Mouse (Mus musculus): ENCODE data around the gene Slc25a25. TPM values are rescaled to one million over a fixed set of nuclear protein-coding genes. Genes with fewer than 3 reads are reported as not detected.
"Not testable (repeated sequence)": the region's sequence is repeated elsewhere in the genome, so short reads cannot be mapped to it uniquely, and the experiment has no call there.

Gene Slc25a25
- polyA plus RNA-seq, 1 experiment = 16.6 TPM

DNA sequence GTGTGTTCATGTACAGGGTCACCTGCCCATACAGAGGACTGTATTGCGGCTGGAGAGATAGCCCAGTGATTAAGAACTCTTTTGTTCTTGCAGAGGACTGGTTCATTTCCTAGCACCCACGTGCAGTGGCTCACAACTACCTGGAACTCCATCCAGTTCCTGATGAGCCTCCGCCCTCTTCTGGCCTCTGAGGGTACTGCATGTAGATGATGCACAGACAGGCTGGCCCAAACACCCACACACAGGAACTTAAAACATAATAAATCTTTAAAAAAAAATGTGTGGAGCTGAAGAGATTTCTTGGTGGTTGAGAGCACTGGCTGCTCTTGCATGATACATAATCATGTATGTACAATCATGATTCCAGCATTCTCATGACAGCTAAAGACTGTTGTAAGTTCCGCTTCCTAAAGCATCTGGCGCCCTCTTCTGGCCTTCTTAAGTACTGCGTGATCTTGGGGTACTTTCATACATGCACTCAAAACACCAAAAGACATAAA is 35.9 kb upstream of the Slc25a25 start:
- Histone ChIP-seq H3K27ac (ENCODE audit: insufficient read depth, low read length) (no peak overlapping the region), H3K4me3 (ENCODE audit: insufficient read depth, low read length) (no peak overlapping the region), H3K4me1 (ENCODE audit: control insufficient read depth, insufficient read depth, low read length) (no peaks in the 10 kb centered on the region)
- TF ChIP-seq CTCF (IDR thresholded peaks at IDR 0.05; ENCODE audit: borderline replicate concordance, insufficient read depth, low read length) (peak; percentile 92), POLR2A (IDR thresholded peaks at IDR 0.05; ENCODE audit: low read depth, low read length) (no peak)

DNA sequence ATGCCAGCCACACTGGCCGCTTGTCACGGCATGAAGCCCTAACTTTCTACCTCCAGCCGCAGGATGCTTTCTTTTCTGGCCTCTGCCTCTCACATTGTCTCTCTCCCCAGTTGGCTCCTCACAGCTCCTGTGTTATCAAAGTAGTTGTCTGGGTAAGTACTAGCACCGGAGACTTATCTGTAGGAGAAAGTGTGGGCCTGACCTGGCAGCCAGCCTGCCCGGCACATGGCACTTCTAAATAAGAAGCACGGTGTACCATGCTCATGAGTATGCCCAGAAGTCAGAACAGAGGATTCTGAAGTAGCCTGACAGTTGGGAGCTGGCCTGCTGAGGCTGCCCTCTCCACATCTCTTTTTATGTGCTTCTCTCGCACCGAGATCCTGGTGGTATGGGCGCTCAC is 34.9 kb upstream of the Slc25a25 start:
- H3K4me3 ChIP-seq (ENCODE audit: insufficient read depth, low read length) = no peak overlapping the region
- TF ChIP-seq POLR2A (IDR thresholded peaks at IDR 0.05; ENCODE audit: low read depth, low read length) (no peak), CTCF (IDR thresholded peaks at IDR 0.05; ENCODE audit: borderline replicate concordance, insufficient read depth, low read length) (no peak)
- no peak overlapping the region for H3K27ac ChIP-seq (ENCODE audit: insufficient read depth, low read length)
- H3K4me1 ChIP-seq (ENCODE audit: control insufficient read depth, insufficient read depth, low read length) = no peaks in the 10 kb centered on the region

DNA sequence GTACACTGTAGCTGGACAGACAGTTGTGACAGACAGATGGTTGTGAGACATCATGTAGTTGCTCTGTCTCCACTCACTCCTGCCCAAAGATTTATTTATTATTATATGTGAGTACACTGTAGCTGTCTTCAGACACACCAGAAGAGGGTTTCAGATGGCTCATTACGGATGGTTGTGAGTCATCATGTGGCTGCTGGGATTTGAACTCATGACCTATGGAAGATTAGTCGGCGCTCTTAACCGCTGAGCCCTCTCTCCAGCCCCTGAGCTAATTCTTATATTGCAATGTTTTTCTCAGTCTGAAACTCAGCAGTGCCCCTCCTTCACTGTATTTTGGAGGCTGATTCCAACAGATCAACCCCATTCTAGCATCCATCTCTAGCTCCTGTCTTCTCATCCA is 34.5 kb upstream of the Slc25a25 start:
- H3K4me1 ChIP-seq (ENCODE audit: control insufficient read depth, insufficient read depth, low read length) = no peaks in the 10 kb centered on the region
- H3K27ac ChIP-seq (ENCODE audit: insufficient read depth, low read length) = no peak overlapping the region
- TF ChIP-seq POLR2A (IDR thresholded peaks at IDR 0.05; ENCODE audit: low read depth, low read length) (no peak), CTCF (IDR thresholded peaks at IDR 0.05; ENCODE audit: borderline replicate concordance, insufficient read depth, low read length) (no peak)
- H3K4me3 ChIP-seq (ENCODE audit: insufficient read depth, low read length) = no peak overlapping the region

DNA sequence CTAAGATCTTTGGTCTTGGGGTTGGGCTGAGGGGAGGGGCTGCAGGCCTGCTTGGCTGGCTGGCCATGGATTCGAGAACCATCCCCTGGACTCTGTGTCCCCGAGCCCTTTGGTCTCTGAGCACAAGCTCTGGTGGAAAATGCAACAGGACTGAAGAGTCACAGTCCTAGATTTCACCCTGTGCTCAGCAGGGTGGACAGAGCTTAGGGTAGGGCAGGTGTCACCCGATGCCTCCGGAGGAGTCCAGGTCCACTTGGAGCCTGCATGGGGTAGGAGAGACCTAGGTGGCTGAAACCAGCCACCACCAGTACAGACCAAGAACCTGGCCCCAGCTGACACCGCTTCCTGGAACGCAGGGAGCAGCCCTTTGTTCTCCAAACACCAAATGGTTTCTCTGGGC is 33.7 kb upstream of the Slc25a25 start:
- H3K4me3 ChIP-seq (ENCODE audit: insufficient read depth, low read length) = no peak overlapping the region
- no peak overlapping the region for H3K27ac ChIP-seq (ENCODE audit: insufficient read depth, low read length)

DNA sequence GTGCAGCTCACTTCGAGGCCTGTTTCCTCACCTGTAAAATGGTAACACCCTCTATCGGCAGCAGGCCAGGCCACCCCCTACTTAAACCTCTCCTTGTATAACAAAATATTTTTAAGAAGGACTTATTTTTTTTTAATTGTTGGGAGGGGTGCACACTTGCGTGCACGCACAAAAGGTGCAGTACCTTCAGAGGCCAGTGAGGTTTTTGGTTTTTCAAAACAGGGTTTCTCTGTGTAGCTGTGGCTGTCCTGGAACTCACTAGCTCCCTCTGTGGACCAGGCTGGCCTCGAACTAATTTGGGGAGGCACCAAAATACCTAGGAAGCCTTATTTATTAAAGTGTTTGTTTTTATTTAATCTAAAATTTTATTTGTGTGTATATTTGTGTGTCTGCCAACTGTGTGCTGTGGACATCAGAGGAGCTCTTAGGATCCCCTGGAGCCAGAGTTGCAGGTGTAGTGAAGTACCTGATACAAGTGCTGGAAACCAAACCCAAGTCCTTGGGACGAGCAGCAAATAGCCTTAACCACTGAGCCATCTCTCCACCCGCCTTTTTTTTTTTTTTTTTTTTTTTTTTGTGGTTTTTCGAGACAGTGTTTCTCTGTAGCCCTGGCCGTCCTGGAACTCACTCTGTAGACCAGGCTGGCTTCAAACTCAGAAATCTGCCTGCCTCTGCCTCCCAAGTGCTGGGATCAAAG is 32.1 kb upstream of the Slc25a25 start:
- H3K27ac ChIP-seq (ENCODE audit: insufficient read depth, low read length) = no peak overlapping the region

More for the DNA sequence above, 33.7 kb upstream of the Slc25a25 start:
- TF ChIP-seq CTCF (IDR thresholded peaks at IDR 0.05; ENCODE audit: borderline replicate concordance, insufficient read depth, low read length) (no peak), POLR2A (IDR thresholded peaks at IDR 0.05; ENCODE audit: low read depth, low read length) (no peak)
- H3K4me1 ChIP-seq (ENCODE audit: control insufficient read depth, insufficient read depth, low read length) = no peaks in the 10 kb centered on the region

DNA sequence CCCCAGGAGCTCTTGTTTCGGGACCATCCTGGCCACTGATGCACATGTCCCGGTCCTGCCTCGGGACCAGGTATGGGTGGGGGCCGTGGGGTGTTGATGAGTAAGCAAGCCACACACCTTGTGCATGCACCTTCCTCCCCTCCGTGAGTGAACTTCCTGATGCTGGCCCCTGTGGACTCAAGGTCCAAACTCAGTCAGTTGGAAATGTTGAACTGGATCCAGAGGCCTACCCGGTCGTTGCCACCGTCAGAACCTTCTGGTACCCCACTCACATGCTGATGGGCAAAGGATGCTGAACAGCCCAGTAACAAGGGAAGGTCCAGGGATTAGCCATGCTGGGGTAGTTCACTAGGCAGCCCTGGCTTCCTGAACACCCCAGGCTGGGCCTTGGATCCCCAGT is 31.1 kb upstream of the Slc25a25 start:
- H3K27ac ChIP-seq (ENCODE audit: insufficient read depth, low read length) = no peak overlapping the region
- TF ChIP-seq CTCF (IDR thresholded peaks at IDR 0.05; ENCODE audit: borderline replicate concordance, insufficient read depth, low read length) = no peak
- no peak for TF ChIP-seq POLR2A (IDR thresholded peaks at IDR 0.05; ENCODE audit: low read depth, low read length)
- H3K4me3 ChIP-seq (ENCODE audit: insufficient read depth, low read length) = no peak overlapping the region
- no peaks in the 10 kb centered on the region for H3K4me1 ChIP-seq (ENCODE audit: control insufficient read depth, insufficient read depth, low read length)

More for the DNA sequence above, 32.1 kb upstream of the Slc25a25 start:
- TF ChIP-seq CTCF (IDR thresholded peaks at IDR 0.05; ENCODE audit: borderline replicate concordance, insufficient read depth, low read length) (no peak), POLR2A (IDR thresholded peaks at IDR 0.05; ENCODE audit: low read depth, low read length) (no peak)
- Histone ChIP-seq H3K4me1 (ENCODE audit: control insufficient read depth, insufficient read depth, low read length) (no peaks in the 10 kb centered on the region), H3K4me3 (ENCODE audit: insufficient read depth, low read length) (no peak overlapping the region)

DNA sequence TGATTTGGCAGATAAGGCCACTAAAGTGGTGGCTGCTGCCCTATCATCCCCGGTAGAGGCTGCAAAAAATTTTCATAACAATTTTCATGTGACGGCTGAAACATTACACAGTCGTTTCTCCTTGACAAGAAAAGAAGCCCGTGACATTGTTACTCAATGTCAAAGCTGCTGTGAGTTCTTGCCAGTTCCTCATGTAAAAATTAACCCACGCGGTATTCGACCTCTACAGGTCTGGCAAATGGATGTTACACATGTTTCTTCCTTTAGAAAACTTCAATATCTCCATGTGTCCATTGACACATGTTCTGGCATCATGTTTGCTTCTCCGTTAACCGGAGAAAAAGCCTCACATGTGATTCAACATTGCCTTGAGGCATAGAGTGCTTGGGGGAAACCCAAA is 24.1 kb upstream of the Slc25a25 start:
- H3K4me3 ChIP-seq (ENCODE audit: insufficient read depth, low read length) = not testable (repeated sequence)

DNA sequence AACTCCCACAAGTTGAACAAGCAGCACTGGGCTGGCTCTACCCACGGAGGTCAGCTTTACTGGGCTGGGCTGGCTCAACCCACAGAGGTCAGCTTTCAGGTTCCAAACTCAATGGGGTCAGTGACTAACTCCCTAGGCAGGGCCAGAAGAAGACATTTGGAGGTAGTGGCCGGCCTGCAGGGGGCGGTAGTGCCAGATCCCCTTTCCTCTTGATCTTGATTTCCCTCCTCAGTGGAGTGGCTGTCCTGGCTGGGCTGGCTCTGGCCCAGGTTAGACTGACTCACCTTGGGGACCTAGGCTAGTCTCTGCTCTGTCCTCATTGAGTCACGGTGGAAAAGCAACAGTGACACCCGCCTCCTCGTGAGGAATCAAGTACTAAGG is 20.4 kb upstream of the Slc25a25 start:
- TF ChIP-seq CTCF (IDR thresholded peaks at IDR 0.05; ENCODE audit: borderline replicate concordance, insufficient read depth, low read length) (no peak), POLR2A (IDR thresholded peaks at IDR 0.05; ENCODE audit: low read depth, low read length) (no peak)
- Histone ChIP-seq H3K4me1 (ENCODE audit: control insufficient read depth, insufficient read depth, low read length) (no peaks in the 10 kb centered on the region), H3K27ac (ENCODE audit: insufficient read depth, low read length) (no peak overlapping the region), H3K4me3 (ENCODE audit: insufficient read depth, low read length) (no peak overlapping the region)

More for the DNA sequence above, 24.1 kb upstream of the Slc25a25 start:
- not testable (repeated sequence) for H3K4me1 ChIP-seq (ENCODE audit: control insufficient read depth, insufficient read depth, low read length); H3K27ac ChIP-seq (ENCODE audit: insufficient read depth, low read length)

DNA sequence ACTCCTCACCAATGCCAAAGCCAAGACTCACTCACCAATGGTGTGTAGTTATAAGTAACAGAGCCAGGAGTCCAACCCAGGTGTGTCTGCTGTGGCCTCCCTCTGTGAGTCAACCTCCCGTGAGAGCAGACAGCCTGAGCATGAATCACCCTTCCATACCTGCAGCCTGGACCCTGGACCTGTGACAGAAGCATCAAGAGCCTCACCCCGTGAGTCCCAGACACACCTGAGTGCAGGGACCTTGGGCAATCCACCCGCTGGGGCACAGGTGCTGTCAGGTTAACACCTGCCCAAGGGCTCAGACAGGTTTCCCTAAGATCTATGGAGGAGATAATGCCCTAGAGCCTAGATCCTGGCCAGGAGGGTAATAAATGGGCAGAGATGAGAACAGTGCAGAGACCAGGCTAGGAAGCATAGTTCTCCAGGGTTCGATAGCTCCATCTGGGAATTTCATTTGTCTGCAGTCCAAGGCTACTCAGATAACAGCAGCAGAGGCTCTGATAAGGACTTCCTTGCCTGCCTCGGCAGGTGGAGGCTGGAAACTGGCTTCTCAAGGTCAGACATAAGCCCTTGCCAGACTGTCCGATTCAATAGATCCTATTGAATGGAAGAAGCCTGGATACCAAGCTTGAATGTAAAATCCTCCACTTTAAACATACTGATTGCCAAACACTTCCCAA is 19.9 kb upstream of the Slc25a25 start:
- no peak overlapping the region for H3K4me3 ChIP-seq (ENCODE audit: insufficient read depth, low read length)
- H3K4me1 ChIP-seq (ENCODE audit: control insufficient read depth, insufficient read depth, low read length) = no peaks in the 10 kb centered on the region
- TF ChIP-seq POLR2A (IDR thresholded peaks at IDR 0.05; ENCODE audit: low read depth, low read length) = no peak
- no peak for TF ChIP-seq CTCF (IDR thresholded peaks at IDR 0.05; ENCODE audit: borderline replicate concordance, insufficient read depth, low read length)
- H3K27ac ChIP-seq (ENCODE audit: insufficient read depth, low read length) = no peak overlapping the region

DNA sequence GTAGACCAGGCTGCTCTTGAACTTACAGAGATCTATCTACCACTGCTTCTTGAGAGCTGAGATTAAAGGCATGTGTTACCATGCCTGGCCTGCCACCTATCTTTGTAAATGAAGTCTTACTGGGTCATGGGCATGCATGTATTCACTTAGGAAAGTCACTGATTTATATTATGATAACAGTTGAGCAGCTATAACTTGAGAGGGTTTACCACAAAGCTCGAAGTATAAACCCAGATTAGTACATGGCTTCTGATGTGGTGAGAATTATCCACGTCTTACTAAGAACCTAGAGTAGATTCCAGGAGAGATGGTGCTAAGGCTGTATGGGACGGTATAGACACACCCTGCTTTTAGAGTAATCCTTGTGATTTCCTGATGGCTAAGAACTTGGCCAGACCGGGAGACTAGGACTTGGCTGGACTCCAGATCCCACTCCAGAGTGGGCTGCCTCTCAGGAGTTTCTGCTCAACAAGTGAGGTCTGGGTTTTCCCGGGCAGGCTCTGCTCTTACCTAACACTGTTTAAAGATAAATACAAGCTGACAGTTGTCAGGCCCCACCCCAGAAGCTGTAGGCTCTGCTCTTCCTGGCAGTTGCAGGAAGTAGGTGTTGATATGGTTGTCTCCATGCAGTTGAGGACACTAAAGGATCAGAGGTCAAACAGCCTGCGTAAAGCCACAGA is 13.1 kb upstream of the Slc25a25 start:
- TF ChIP-seq CTCF (IDR thresholded peaks at IDR 0.05; ENCODE audit: borderline replicate concordance, insufficient read depth, low read length) = no peak
- TF ChIP-seq POLR2A (IDR thresholded peaks at IDR 0.05; ENCODE audit: low read depth, low read length) = no peak
- no peaks in the 10 kb centered on the region for H3K4me1 ChIP-seq (ENCODE audit: control insufficient read depth, insufficient read depth, low read length)
- H3K4me3 ChIP-seq (ENCODE audit: insufficient read depth, low read length) = no peak overlapping the region
- H3K27ac ChIP-seq (ENCODE audit: insufficient read depth, low read length) = no peak overlapping the region

Measured in embryonic fibroblast, embryonic 13.5 days (primary cell).